Mouse (Mus musculus) midbrain, embryonic 14.5 days (tissue): ENCODE data around the gene Hmgb2. TPM values are rescaled to one million over a fixed set of nuclear protein-coding genes. Genes with fewer than 3 reads are reported as not detected.

Source experiments
- ATAC-seq: fragments of 200-750 bp; cut with Nextera tagmentation; 2 replicates; pipeline ENCODE4 v1.8.0; 2017; ENCODE audit warnings: moderate number of reproducible peaks, moderate library complexity; ENCODE audit not compliant: low FRiP score, low TSS enrichment
- DNase-seq: peaks from one replicate; pipeline ENCODE4 v3.0.0-alpha.2; 2015
- H3K27ac ChIP-seq: fragments of 300-500 bp; sonication (generic); replicated peaks from 2 replicates; pipeline ENCODE4 v1.5.1; 2014; ENCODE audit warnings: mild to moderate bottlenecking, low read depth, low read length, moderate library complexity
- H3K27me3 ChIP-seq: fragments of 300-500 bp; sonication (generic); 2 replicates; pipeline ENCODE4 v1.6.1; 2014; ENCODE audit warnings: low read length, control low read depth, mixed read lengths; ENCODE audit not compliant: control insufficient read depth, insufficient read depth
- H3K36me3 ChIP-seq: fragments of 300-500 bp; sonication (generic); 2 replicates; pipeline ENCODE4 v1.6.1; 2014; ENCODE audit warnings: low read length, control low read depth; ENCODE audit not compliant: control insufficient read depth, insufficient read depth
- H3K4me1 ChIP-seq: fragments of 300-500 bp; sonication (generic); 2 replicates; pipeline ENCODE4 v1.6.1; 2014; ENCODE audit warnings: mild to moderate bottlenecking, antibody characterized with exemption, low read length, control low read depth; ENCODE audit not compliant: control insufficient read depth, insufficient read depth
- H3K4me2 ChIP-seq: fragments of 300-500 bp; sonication (generic); 2 replicates; pipeline ENCODE4 v1.6.1; 2014; ENCODE audit warnings: mild to moderate bottlenecking, low read length, moderate library complexity
- H3K4me3 ChIP-seq: fragments of 300-500 bp; sonication (generic); replicated peaks from 2 replicates; pipeline ENCODE4 v1.5.1; 2014; ENCODE audit warnings: low read depth, low read length
- H3K9ac ChIP-seq: fragments of 300-500 bp; sonication (generic); replicated peaks from 2 replicates; pipeline ENCODE4 v1.6.1; 2014; ENCODE audit warnings: mild to moderate bottlenecking, low read length, moderate library complexity
- H3K9me3 ChIP-seq: fragments of 300-500 bp; sonication (generic); 2 replicates; pipeline ENCODE4 v1.6.1; 2016; ENCODE audit warnings: low read length, control low read depth, mixed read lengths; ENCODE audit not compliant: control insufficient read depth
- WGBS: fragments of 180-500 bp; shearing (Covaris S2); extraction: QIAGEN DNeasy Blood & Tissue Kit; methylation state at CpG from one replicate; pipeline ENCODE4 v1.1.7; 2014; 5-methylcytosine and 5-hydroxymethylcytosine counted together
- polyA plus RNA-seq: library from polyadenylated mRNA; unstranded; fragments of >200 nt; fragmentation: Nextera tagmentation; extraction: Ambion mirVana; gene quantifications from 2 replicates; pipeline ENCODE4 v1.2.1, GENCODE M21; 2014

Gene Hmgb2
- polyA plus RNA-seq, 1 experiment from 2014 or later, result 103 TPM

DNA sequence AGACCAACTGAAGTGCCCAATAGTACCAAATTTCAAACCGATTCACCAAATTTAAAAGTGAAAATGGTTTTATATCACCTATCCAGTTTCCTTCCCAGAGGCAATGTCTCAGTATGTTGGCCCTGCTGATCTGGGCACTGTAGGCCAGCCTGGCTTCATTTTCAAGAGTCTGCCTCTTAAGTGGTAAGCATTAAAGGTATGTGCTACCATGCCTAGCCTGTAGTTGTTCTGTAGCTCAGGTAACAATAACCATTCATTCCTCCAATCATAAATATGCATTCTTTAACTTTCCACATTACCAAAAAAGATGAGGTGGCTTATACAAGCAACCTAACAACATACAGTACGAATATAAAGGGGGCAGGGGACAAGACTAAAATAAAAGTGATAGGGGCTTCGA, 6.0 kb downstream of the Hmgb2 start:
- no peak for DNase-seq
- Histone ChIP-seq H3K9ac (no peak overlapping the region), H3K36me3 (no peaks in the 10 kb centered on the region), H3K4me3 (no peak overlapping the region), H3K27me3 (no peaks in the 10 kb centered on the region), H3K9me3 (no peaks in the 10 kb centered on the region), H3K27ac (no peak overlapping the region), H3K4me1 (no peaks in the 10 kb centered on the region), H3K4me2 (no peak overlapping the region)
- 90% methylated on average over 3 of the region's 3 CpGs for WGBS
- ATAC-seq, result no peak

DNA sequence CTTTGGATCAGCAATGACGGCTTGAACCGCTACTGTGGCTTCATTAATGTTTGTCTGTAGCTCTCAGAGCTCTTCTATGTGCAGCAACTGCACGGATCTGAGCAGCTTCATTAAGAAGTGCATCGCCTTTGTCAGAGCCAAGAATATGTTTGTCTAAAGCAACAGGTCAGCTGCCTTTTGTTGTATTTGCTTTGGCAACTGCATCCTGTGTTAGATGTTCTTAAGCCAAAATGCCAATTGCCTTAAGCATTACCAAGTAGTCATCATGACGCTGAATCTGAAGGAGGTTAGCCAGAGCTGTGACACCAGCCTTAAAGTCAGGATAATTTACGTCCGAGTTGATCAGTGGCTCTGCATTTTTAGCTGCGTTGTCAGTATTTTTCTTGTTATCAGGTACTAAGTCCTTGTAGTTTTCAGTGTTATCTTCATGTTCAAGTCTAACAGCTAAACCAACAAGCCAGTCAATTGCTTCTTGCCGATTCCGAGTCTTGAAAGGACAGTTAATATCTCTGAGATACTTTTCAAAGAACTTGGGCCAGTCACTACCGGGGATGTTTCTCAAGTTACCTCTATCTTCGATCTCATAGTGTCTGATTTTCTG, 8.6 kb downstream of the Hmgb2 start:
- DNase-seq (no peak), ATAC-seq (no peak)
- Histone ChIP-seq H3K4me1 (no peaks in the 10 kb centered on the region), H3K9me3 (no peaks in the 10 kb centered on the region), H3K36me3 (0 out of 2 replicates have a peak, but pooled peaks cover 4% of the 10 kb centered on the region), H3K27me3 (no peaks in the 10 kb centered on the region), H3K9ac (no peak overlapping the region), H3K4me2 (no peak overlapping the region), H3K27ac (no peak overlapping the region), H3K4me3 (no peak overlapping the region)
- 90% methylated on average over 12 of the region's 12 CpGs for WGBS

DNA sequence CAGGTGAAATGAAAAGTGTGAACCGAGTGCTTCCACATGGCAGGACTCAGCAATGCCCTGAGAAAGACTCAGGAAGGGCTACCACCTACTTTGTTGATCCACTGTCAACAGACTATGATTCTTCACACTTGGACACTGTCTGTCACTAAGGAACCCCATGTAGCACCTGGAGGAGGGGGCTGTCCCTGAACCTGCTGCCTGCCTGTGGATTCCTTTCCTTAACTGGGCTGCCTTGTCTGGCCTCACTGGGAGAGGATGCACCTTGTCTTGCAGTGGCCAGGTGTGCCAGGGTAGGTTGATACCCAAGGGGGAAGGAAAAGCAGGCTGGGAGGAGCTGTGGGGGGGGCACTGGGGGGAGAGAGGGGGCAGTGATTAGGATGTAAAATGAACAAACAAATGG, 16.3 kb downstream of the Hmgb2 start:
- ATAC-seq, result no peak
- H3K27me3 ChIP-seq, result no peaks in the 10 kb centered on the region
- H3K4me2 ChIP-seq, result no peak overlapping the region
- H3K9ac ChIP-seq, result no peak overlapping the region
- no peaks in the 10 kb centered on the region for H3K9me3 ChIP-seq
- H3K4me1 ChIP-seq, result no peaks in the 10 kb centered on the region
- no peak overlapping the region for H3K27ac ChIP-seq
- 97% methylated on average over 1 of the region's 1 CpGs for WGBS
- H3K36me3 ChIP-seq, result 0 out of 2 replicates have a peak, but pooled peaks cover 5% of the 10 kb centered on the region
- DNase-seq, result no peak
- H3K4me3 ChIP-seq, result no peak overlapping the region

- Histone ChIP-seq H3K36me3 (0 out of 2 replicates have a peak, but pooled peaks cover 2% of the 10 kb centered on the region), H3K4me1 (no peaks in the 10 kb centered on the region), H3K9ac (no peak overlapping the region), H3K4me3 (no peak overlapping the region), H3K9me3 (no peaks in the 10 kb centered on the region), H3K27ac (no peak overlapping the region), H3K27me3 (no peaks in the 10 kb centered on the region), H3K4me2 (no peak overlapping the region)
- 85% methylated on average over 13 of the region's 13 CpGs for WGBS
- DNase-seq, result no peak
- no peak for ATAC-seq
These were observed 18.5 kb downstream of the Hmgb2 start for GRCm38 (mm10) chr8:57530238-57530637.

DNA sequence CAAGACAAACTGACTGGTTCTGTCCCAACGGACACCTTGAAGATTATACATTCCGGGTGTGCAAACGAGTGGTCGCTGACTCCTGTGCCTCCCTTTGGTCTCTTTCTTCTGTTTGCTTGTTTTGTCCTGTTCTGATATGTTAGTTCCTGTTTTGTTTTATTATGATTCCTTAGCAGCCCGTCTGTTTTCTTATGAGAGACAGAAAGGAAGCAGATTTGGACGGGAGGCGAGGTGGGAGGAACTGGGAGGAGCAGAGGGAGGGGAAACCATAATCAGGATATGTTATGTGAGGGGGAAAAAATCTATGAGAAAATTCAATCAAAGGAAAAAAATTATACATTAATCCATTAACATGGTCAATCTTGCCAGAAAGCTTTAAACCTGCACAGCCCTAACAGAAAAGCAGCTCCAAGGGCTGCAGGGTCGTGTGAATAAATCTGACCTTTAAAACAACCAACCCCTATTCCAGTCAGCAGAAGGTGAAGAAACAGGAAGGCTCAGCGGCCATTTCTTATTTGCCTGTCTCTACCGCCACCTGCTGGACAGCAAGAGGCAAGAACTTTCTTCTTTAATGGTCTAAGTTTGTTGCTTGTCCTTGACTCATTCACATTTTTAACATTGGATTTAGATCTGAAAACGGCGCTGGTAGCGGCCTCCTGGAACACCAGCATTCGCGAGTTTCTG, 19.1 kb downstream of the Hmgb2 start:
- H3K27me3 ChIP-seq, result no peaks in the 10 kb centered on the region
- DNase-seq (peak; percentile 90), ATAC-seq (peak; percentile 63; the same call in 1 of the 2 replicates)
- no peak overlapping the region for H3K27ac ChIP-seq
- WGBS, result 29% methylated on average over 15 of the region's 15 CpGs
- peaks cover 1% of the 10 kb centered on the region; the same call in 1 of the 2 replicates for H3K36me3 ChIP-seq
- H3K4me3 ChIP-seq, result no peak overlapping the region
- H3K9me3 ChIP-seq, result no peaks in the 10 kb centered on the region
- H3K4me2 ChIP-seq, result no peak overlapping the region
- no peaks in the 10 kb centered on the region for H3K4me1 ChIP-seq
- no peak overlapping the region for H3K9ac ChIP-seq

DNA sequence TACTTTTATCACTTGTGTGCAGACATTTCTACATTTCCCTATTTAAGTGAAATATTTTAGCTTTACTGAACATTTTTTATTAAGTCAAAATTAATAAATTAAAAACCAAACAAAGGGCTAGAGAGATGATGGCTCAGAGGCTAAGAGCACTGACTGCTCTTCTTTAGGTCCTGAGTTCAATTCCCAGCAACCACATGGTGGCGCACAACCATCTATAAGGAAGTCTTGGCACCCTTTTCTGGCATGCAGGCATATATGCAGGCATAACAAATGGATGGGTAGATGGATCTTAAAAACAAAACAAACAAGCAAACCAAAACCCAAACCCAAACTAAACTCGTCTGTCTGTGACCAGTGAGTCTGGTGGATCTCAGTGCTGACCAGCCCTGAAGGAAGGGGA, 20.5 kb downstream of the Hmgb2 start:
- Histone ChIP-seq H3K27me3 (no peaks in the 10 kb centered on the region), H3K4me2 (no peak overlapping the region), H3K9ac (no peak overlapping the region), H3K9me3 (no peaks in the 10 kb centered on the region), H3K4me3 (no peak overlapping the region), H3K36me3 (peaks cover 8% of the 10 kb centered on the region), H3K4me1 (no peaks in the 10 kb centered on the region), H3K27ac (no peak overlapping the region)
- WGBS, result 66% methylated on average over 2 of the region's 2 CpGs
- DNase-seq (peak; percentile 62), ATAC-seq (no peak)

DNA sequence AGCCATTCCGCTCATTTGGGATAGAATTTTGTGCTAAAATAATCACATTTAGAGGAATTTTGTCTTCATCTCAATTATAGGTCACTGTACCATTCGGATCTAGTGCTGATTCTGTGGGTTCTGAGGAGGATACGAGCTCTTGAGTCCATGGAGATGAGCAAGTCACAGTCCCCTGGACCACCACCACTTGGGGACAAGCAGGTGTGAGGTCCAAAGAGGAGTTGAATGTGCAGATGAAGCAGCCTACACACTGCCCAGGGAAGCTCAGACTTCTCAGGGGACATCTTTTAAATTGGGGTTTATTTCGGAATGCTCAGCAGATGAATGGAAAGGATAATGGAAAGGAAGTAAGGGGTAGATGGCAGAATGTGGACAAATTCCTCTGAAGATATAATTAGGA, 21.4 kb downstream of the Hmgb2 start:
- Histone ChIP-seq H3K27ac (no peak overlapping the region), H3K4me1 (no peaks in the 10 kb centered on the region), H3K36me3 (peaks cover 8% of the 10 kb centered on the region), H3K4me2 (no peak overlapping the region), H3K27me3 (no peaks in the 10 kb centered on the region), H3K9ac (no peak overlapping the region), H3K9me3 (no peaks in the 10 kb centered on the region), H3K4me3 (no peak overlapping the region)
- no peak for DNase-seq
- 89% methylated on average over 4 of the region's 4 CpGs for WGBS
- ATAC-seq, result no peak

DNA sequence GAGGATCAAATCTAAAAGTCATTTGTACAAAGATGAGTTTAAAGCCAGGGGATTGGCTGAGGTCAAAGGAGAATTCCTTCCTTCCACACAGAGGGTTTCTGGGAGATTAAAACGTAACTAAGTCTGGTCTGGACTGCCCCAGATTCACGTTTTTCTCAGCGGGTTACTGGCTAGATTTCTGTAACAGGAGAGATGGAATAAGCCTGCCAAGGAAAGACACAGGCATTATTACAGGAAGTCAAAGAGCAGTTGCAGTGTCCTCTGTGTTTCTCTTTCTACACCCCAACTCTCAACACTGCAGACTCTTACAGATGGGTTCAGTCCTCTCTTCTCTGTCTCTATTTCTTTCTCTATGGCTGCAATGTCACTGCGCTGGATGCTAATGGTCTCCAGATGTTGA, 22.8 kb downstream of the Hmgb2 start:
- DNase-seq, result no peak
- 76% methylated on average over 4 of the region's 4 CpGs for WGBS
- Histone ChIP-seq H3K36me3 (peaks cover 8% of the 10 kb centered on the region), H3K9ac (no peak overlapping the region), H3K4me3 (no peak overlapping the region), H3K4me2 (no peak overlapping the region), H3K27me3 (no peaks in the 10 kb centered on the region), H3K27ac (no peak overlapping the region), H3K4me1 (no peaks in the 10 kb centered on the region), H3K9me3 (no peaks in the 10 kb centered on the region)
- no peak for ATAC-seq

DNA sequence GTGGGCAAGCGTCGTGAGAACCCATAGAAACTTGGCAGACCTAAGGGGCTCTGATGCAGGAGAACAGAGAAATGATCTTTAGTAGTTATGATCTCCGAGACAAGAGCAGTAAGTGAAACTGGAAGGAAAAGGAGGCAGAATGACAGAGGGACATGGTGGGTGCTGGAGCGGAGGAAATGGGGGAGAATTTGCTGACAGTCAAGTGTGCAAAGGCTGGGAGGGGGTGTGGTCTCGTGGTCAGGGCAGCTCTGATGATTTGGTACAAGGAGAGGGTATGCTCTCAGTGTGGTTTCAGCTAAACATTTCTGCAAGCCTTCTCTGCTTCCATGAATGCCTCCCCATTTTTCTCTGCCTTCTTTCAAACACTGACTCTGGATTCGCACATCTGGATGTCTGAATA, 24.5 kb downstream of the Hmgb2 start:
- no peak overlapping the region for H3K4me3 ChIP-seq
- no peak for ATAC-seq
- peaks cover 8% of the 10 kb centered on the region for H3K36me3 ChIP-seq
- no peaks in the 10 kb centered on the region for H3K27me3 ChIP-seq
- no peaks in the 10 kb centered on the region for H3K4me1 ChIP-seq
- 96% methylated on average over 6 of the region's 6 CpGs for WGBS
- H3K9ac ChIP-seq, result no peak overlapping the region
- no peak for DNase-seq
- no peak overlapping the region for H3K4me2 ChIP-seq
- no peaks in the 10 kb centered on the region for H3K9me3 ChIP-seq
- no peak overlapping the region for H3K27ac ChIP-seq
